Mouse (Mus musculus) megakaryocyte, embryonic 14.5 days (primary cell): Measurements from ENCODE around the gene Il10. TPM values are rescaled to one million over a fixed set of nuclear protein-coding genes. Genes with fewer than 3 reads are reported as not detected.
"Not testable (repeated sequence)": the region's sequence is repeated elsewhere in the genome, so short reads cannot be mapped to it uniquely, and the experiment has no call there.

Source experiments
- H3K27me3 ChIP-seq: replicated peaks from 2 replicates; pipeline ENCODE3; 2012; ENCODE audit warnings: inconsistent platforms
- H3K36me3 ChIP-seq: replicated peaks from 2 replicates; pipeline ENCODE3; 2012; ENCODE audit warnings: low read length, inconsistent platforms, mixed read lengths
- H3K4me1 ChIP-seq: 2 replicates; pipeline ENCODE4 v1.6.1; 2012; ENCODE audit warnings: inconsistent platforms
- H3K4me3 ChIP-seq: replicated peaks from 2 replicates; pipeline ENCODE3; 2012; ENCODE audit warnings: moderate library complexity, mild to moderate bottlenecking, inconsistent platforms
- H3K9me3 ChIP-seq: 2 replicates; pipeline ENCODE4 v1.6.1; 2012; ENCODE audit warnings: inconsistent platforms
- FLI1 ChIP-seq: IDR thresholded peaks from 2 replicates; pipeline ENCODE4 v1.6.1; 2012; ENCODE audit warnings: low read length, inconsistent platforms, mixed read lengths
- GATA1 ChIP-seq: IDR thresholded peaks from 3 replicates; pipeline ENCODE4 v1.6.1; 2012; ENCODE audit warnings: mixed read lengths, low read length, inconsistent platforms, borderline replicate concordance
- polyA plus RNA-seq: library from polyadenylated mRNA; stranded (reverse); fragments of >175 nt; gene quantifications from 2 replicates; pipeline ENCODE4 v1.2.3, GENCODE M21; 2012; ENCODE audit warnings: low replicate concordance; ENCODE audit not compliant: insufficient read depth

Il10 gene
- polyA plus RNA-seq, 1 experiment: not detected

- peaks cover 49% of the 10 kb centered on the region for H3K4me1 ChIP-seq
- H3K36me3 ChIP-seq: no peaks in the 10 kb centered on the region
- H3K9me3 ChIP-seq: no peaks in the 10 kb centered on the region
- H3K27me3 ChIP-seq: peaks cover 2% of the 10 kb centered on the region
- TF ChIP-seq FLI1 (no peak), GATA1 (no peak)
- no peak overlapping the region for H3K4me3 ChIP-seq
Observed at GRCm38 (mm10) chr1:131015879-131016278, 3.8 kb upstream of the Il10 start.

GRCm38 (mm10) chr1:131020425-131021310, 1.0 kb downstream of the Il10 start:
- Histone ChIP-seq H3K9me3 (no peaks in the 10 kb centered on the region), H3K27me3 (peaks cover 2% of the 10 kb centered on the region), H3K4me1 (peaks cover 86% of the 10 kb centered on the region), H3K36me3 (no peaks in the 10 kb centered on the region), H3K4me3 (peak overlapping the region; percentile 77)
- no peak for TF ChIP-seq GATA1
- TF ChIP-seq FLI1: no peak

DNA sequence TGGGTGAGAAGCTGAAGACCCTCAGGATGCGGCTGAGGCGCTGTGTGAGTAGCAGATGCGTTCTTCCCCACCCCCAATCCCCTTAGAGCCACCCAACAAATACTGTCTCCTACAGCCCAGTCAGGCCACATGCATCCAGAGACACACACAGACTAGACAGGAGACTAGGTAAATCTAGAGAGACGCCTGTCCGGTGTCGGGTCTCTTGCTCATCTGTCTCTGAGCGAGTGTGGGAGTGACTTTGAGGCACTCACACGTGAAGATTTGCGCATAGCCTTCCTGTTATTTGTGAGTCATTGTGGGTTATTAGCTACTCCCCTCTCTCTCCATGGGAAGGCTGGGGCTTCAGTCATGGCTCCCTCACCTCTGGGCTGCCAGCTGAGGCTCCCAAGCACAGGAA, 1.8 kb downstream of the Il10 start:
- no peak for TF ChIP-seq FLI1
- TF ChIP-seq GATA1: no peak
- Histone ChIP-seq H3K4me3 (peak overlapping the region; percentile 77), H3K27me3 (peaks cover 2% of the 10 kb centered on the region), H3K36me3 (no peaks in the 10 kb centered on the region), H3K4me1 (peaks cover 91% of the 10 kb centered on the region), H3K9me3 (no peaks in the 10 kb centered on the region)

GRCm38 (mm10) chr1:131021900-131022590, 2.4 kb downstream of the Il10 start:
- TF ChIP-seq FLI1 (no peak), GATA1 (no peak)
- Histone ChIP-seq H3K9me3 (no peaks in the 10 kb centered on the region), H3K27me3 (peaks cover 2% of the 10 kb centered on the region), H3K4me3 (no peak overlapping the region), H3K36me3 (no peaks in the 10 kb centered on the region), H3K4me1 (peaks cover 94% of the 10 kb centered on the region)

DNA sequence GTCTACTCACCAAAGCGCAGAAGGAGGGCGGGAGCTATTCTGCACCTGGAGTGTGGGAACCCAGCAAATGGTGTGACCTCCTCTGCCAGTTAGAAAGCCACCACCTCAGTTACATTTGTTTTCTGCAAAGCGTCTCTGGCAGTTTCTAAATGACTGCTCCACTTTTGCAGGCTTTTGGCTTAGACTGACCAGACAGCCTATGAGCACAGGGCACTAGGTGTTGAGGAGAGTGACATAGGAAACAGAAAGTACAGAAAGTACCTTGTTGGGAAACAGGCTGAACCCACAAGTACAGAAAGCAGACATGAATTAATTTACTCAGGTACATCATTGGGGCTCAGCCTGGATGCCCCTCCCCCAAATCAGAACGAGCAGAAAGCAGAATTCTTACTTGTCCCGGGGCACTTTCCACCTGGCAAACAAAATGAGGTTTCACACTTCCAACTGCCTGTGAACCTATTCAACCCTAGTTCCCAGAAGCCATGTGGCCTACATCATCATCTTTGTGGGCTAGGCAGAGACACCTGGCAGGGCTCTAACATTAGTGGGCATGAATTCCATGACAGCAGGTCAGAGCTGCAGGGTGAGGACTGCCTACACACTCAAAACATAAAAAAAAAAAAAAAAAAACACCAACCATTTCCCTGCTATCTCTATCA, 3.1 kb downstream of the Il10 start:
- peaks cover 92% of the 10 kb centered on the region for H3K4me1 ChIP-seq
- H3K9me3 ChIP-seq: no peaks in the 10 kb centered on the region
- H3K36me3 ChIP-seq: no peaks in the 10 kb centered on the region
- no peak overlapping the region for H3K4me3 ChIP-seq
- peaks cover 2% of the 10 kb centered on the region for H3K27me3 ChIP-seq
- TF ChIP-seq FLI1 (no peak), GATA1 (no peak)

GRCm38 (mm10) chr1:131023250-131023858, 3.7 kb downstream of the Il10 start:
- not testable (repeated sequence) for H3K36me3 ChIP-seq, H3K9me3 ChIP-seq, H3K4me3 ChIP-seq, H3K27me3 ChIP-seq
- H3K4me1 ChIP-seq: peaks cover 93% of the 10 kb centered on the region

- TF ChIP-seq FLI1: no peak
- no peak for TF ChIP-seq GATA1
- Histone ChIP-seq H3K27me3 (no peaks in the 10 kb centered on the region), H3K36me3 (no peaks in the 10 kb centered on the region), H3K4me3 (peak overlapping the region; percentile 64), H3K4me1 (peaks cover 93% of the 10 kb centered on the region), H3K9me3 (no peaks in the 10 kb centered on the region)
Observed at GRCm38 (mm10) chr1:131024900-131025842, 5.5 kb downstream of the Il10 start.

DNA sequence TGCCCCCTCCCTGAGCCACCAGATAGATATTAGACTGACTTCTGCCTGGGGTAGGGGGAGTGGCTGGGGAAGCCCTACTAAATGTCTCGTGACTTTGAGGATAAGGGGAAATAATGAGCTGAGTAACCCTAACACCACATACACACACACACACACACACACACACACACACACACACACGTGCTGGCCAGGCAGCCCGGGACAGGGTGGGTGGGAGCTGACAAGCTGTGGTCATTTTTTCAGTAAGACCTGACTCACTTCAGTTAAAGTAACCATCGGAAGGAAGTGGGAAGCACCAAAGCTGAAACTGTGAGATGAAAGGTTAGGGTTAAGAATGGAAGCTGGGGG, 6.2 kb downstream of the Il10 start:
- H3K4me1 ChIP-seq: peaks cover 93% of the 10 kb centered on the region
- no peaks in the 10 kb centered on the region for H3K36me3 ChIP-seq
- no peaks in the 10 kb centered on the region for H3K27me3 ChIP-seq
- TF ChIP-seq GATA1 (no peak), FLI1 (no peak)
- peak overlapping the region; percentile 64 for H3K4me3 ChIP-seq
- H3K9me3 ChIP-seq: no peaks in the 10 kb centered on the region

DNA sequence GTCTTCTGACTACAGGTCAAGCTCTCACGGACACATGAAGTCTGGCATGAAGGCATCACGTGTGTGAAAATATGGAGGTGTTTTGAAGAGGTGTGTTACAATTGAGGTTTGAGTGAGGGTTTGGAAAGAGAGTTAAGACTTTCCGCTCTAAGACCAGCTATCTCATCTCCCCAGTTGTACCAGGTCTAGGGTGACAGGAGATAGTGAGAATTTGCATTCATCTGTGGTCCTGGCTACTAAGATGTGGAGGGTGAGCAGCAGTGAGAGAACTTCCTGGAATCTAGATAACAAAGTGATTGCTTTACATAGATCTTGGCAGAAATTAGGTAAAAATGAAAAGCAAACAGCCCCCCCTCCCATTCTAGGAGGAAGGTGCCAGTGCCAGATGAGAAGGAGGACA, 9.6 kb downstream of the Il10 start:
- Histone ChIP-seq H3K4me1 (peaks cover 89% of the 10 kb centered on the region), H3K27me3 (peaks cover 3% of the 10 kb centered on the region), H3K36me3 (no peaks in the 10 kb centered on the region), H3K9me3 (no peaks in the 10 kb centered on the region), H3K4me3 (no peak overlapping the region)
- TF ChIP-seq GATA1 (no peak), FLI1 (no peak)
